8 mouse cellular contexts compared by ENCODE assay signal in the genomic region with DNA sequence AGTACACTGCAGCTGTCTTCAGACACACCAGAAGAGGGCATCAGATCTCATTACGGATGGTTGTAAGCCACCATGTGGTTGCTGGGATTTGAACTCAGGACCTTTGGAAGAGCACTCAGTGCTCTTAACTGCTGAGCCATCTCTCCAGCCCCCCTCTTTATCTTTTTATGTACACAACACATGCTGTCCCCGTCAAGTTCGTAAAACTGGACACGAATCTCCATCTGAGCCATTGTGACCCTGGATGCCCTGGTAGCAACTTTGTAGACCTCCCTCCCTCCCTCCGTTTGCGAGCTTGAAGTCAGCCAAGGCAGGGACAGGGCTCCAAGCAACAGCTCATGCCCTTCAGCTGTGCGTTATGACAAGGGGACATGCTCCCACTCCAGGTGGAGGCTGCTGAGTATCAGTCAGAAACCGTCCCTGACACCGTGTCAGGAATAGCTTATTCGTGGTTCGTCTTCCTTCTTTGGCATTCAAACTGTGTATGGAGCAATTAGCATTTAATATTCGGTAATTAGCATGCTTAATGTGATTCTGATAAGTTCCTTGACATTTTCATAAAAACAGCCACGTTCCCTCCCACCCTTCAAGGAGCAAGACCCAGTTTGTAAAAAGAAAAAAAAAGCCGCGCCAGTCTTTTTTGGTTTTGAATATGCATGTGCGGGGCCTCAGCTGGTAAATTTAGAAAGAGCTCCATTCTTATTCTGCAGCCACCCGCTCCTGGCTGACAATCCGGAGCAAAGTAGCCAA. TPM values are rescaled to one million over a fixed set of nuclear protein-coding genes. Genes with fewer than 3 reads are reported as not detected.
DNase-seq lines count a peak whose midpoint lies in the region; ATAC-seq and TF ChIP-seq lines count a peak whose summit lies in the region.

No protein-coding gene starts in this region.

- no peak overlapping the region; the same call in 1 of the 2 replicates for H3K27ac ChIP-seq in lung, postnatal 0 days (ENCODE audit: low read length)
- H3K27ac ChIP-seq in stomach, embryonic 16.5 days (ENCODE audit: low read length), result peak overlapping the region; percentile 72

- H3K27me3 ChIP-seq in erythroblast, embryonic 14.5 days (ENCODE audit: control insufficient read depth), result no peaks in the 10 kb centered on the region
- H3K27me3 ChIP-seq in lung, postnatal 0 days (replicated peaks; ENCODE audit: insufficient read depth, low read length), result no peaks in the 10 kb centered on the region
- no peaks in the 10 kb centered on the region for H3K27me3 ChIP-seq in stomach, embryonic 16.5 days (ENCODE audit: control insufficient read depth, insufficient read depth, low read length)

- H3K4me3 ChIP-seq in erythroblast, embryonic 14.5 days (replicated peaks), result peak overlapping the region; percentile 79
- H3K4me3 ChIP-seq in lung, postnatal 0 days (ENCODE audit: low read depth, low read length), result peak overlapping the region; percentile 80
- H3K4me3 ChIP-seq in stomach, embryonic 16.5 days (replicated peaks; ENCODE audit: low read length), result peak overlapping the region; percentile 94

- ATAC-seq in erythroblast, adult 5-6 weeks (replicated peaks; ENCODE audit: low FRiP score, poor library complexity, severe bottlenecking), result no peak
- no peak; the same call in 1 of the 2 replicates for ATAC-seq in lung, postnatal 0 days
- no peak for ATAC-seq in stomach, embryonic 16.5 days (ENCODE audit: insufficient read depth, low FRiP score)

- peak overlapping the region; percentile 97 for H3K4me2 ChIP-seq in lung, postnatal 0 days (replicated peaks; ENCODE audit: low read depth, low read length)
- H3K4me2 ChIP-seq in stomach, embryonic 16.5 days (ENCODE audit: low read depth, low read length), result peak overlapping the region; percentile 64

- no peak for TF ChIP-seq CTCF in lung, postnatal 0 days (IDR thresholded peaks at IDR 0.05)

- no peak for TF ChIP-seq EP300 in lung, postnatal 0 days (IDR thresholded peaks at IDR 0.05)

- intact Hi-C loops in heart, postnatal 10 days (cut with DNase I), result no loop called here

- WGBS in lung, postnatal 0 days, result 5% methylated on average over 18 of the region's 18 CpGs
- WGBS in stomach, embryonic 16.5 days, result 3% methylated on average over 18 of the region's 18 CpGs

- H3K4me1 ChIP-seq in erythroblast, embryonic 14.5 days (ENCODE audit: control insufficient read depth), result peaks cover 26% of the 10 kb centered on the region
- peaks cover 6% of the 10 kb centered on the region; the same call in 1 of the 2 replicates for H3K4me1 ChIP-seq in lung, postnatal 0 days (ENCODE audit: insufficient read depth, low read depth, low read length)
- H3K4me1 ChIP-seq in stomach, embryonic 16.5 days (ENCODE audit: control insufficient read depth, insufficient read depth, low read length), result peaks cover 10% of the 10 kb centered on the region; the same call in 1 of the 2 replicates

- H3K36me3 ChIP-seq in erythroblast, embryonic 14.5 days (ENCODE audit: control insufficient read depth), result peaks cover 28% of the 10 kb centered on the region
- 0 out of 2 replicates have a peak, but pooled peaks cover 5% of the 10 kb centered on the region for H3K36me3 ChIP-seq in lung, postnatal 0 days (ENCODE audit: insufficient read depth, low read length)
- H3K36me3 ChIP-seq in stomach, embryonic 16.5 days (ENCODE audit: control insufficient read depth, insufficient read depth, low read length), result peaks cover 15% of the 10 kb centered on the region

- peak overlapping the region; percentile 29; the same call in 1 of the 2 replicates for H3K9ac ChIP-seq in lung, postnatal 0 days (replicated peaks; ENCODE audit: low read depth)
- H3K9ac ChIP-seq in stomach, embryonic 16.5 days (ENCODE audit: low read length), result peak overlapping the region; percentile 64

- no peaks in the 10 kb centered on the region for H3K9me3 ChIP-seq in erythroblast, embryonic 14.5 days (ENCODE audit: control insufficient read depth, low read length)
- H3K9me3 ChIP-seq in lung, postnatal 0 days (ENCODE audit: low read length), result no peaks in the 10 kb centered on the region
- H3K9me3 ChIP-seq in stomach, embryonic 16.5 days (replicated peaks; ENCODE audit: control insufficient read depth, low read length), result no peaks in the 10 kb centered on the region

- DNase-seq in urinary bladder, postnatal 25 days (ENCODE audit: low spot score), result peak; percentile 32
- DNase-seq in urinary bladder, postnatal 4 days (ENCODE audit: low spot score in 2 of 2), result no peak
- peak; percentile 47 to 49 for DNase-seq in heart, postnatal 10 days
- DNase-seq in lung, postnatal 0 days (ENCODE audit: low spot score), result peak; percentile 47
- no peak for DNase-seq in adipocyte (ENCODE audit: low spot score)

RNA-seq across cellular contexts. Expression of a gene that starts 0.7 kb away (rescaled TPM):
- polyA plus RNA-seq in erythroblast, embryonic 14.5 days (2012), result 3.4 and 4.3 TPM in 2 replicates
- total RNA-seq in erythroblast, adult 5-6 weeks (2015; ENCODE audit: low replicate concordance), result 25.7 and 26.5 TPM in 2 replicates
- total RNA-seq in erythroblast, adult 5-6 weeks (2017; ENCODE audit: low replicate concordance), result 2.4 and 9.6 TPM in 2 replicates
- 10 to 100 TPM; 25.4 to 26.8 TPM for total RNA-seq in heart, postnatal 10 days (2021)
- 45.8 and 46.6 TPM in 2 replicates for polyA plus RNA-seq in lung, postnatal 0 days (2015; fragmentation: Nextera tagmentation; extraction: Ambion mirVana)
- polyA plus RNA-seq in stomach, embryonic 16.5 days (2015; fragmentation: Nextera tagmentation; extraction: Ambion mirVana), result 165 and 166 TPM in 2 replicates

RNA-seq across cellular contexts. Expression of a gene that starts 11.8 kb away (rescaled TPM):
- polyA plus RNA-seq in erythroblast, embryonic 14.5 days (2012), result 0.06 and 0.12 TPM in 2 replicates
- total RNA-seq in erythroblast, adult 5-6 weeks (2015; ENCODE audit: low replicate concordance), result not detected in 2 replicates
- 0.28 TPM in 1 of 2 replicates, not detected in the other for total RNA-seq in erythroblast, adult 5-6 weeks (2017; ENCODE audit: low replicate concordance)
- total RNA-seq in heart, postnatal 10 days (2021), result under 1 TPM; 0.29 to 0.30 TPM
- polyA plus RNA-seq in lung, postnatal 0 days (2015; fragmentation: Nextera tagmentation; extraction: Ambion mirVana), result 0.13 TPM in 1 of 2 replicates, not detected in the other
- polyA plus RNA-seq in stomach, embryonic 16.5 days (2015; fragmentation: Nextera tagmentation; extraction: Ambion mirVana), result 1.4 and 1.8 TPM in 2 replicates

RNA-seq across cellular contexts. Expression of a gene that starts 32.4 kb away (rescaled TPM):
- 2.9 and 3.1 TPM in 2 replicates for polyA plus RNA-seq in erythroblast, embryonic 14.5 days (2012)
- total RNA-seq in erythroblast, adult 5-6 weeks (2015; ENCODE audit: low replicate concordance), result 9.4 and 17.3 TPM in 2 replicates
- total RNA-seq in erythroblast, adult 5-6 weeks (2017; ENCODE audit: low replicate concordance), result 11.2 and 16.9 TPM in 2 replicates
- 10 to 100 TPM; 55.4 to 56.0 TPM for total RNA-seq in heart, postnatal 10 days (2021)
- polyA plus RNA-seq in lung, postnatal 0 days (2015; fragmentation: Nextera tagmentation; extraction: Ambion mirVana), result 33.2 and 35.9 TPM in 2 replicates
- 76.3 and 77.1 TPM in 2 replicates for polyA plus RNA-seq in stomach, embryonic 16.5 days (2015; fragmentation: Nextera tagmentation; extraction: Ambion mirVana)

RNA-seq across cellular contexts. Expression of a gene that starts 36.2 kb away (rescaled TPM):
- 2.2 and 3.0 TPM in 2 replicates for polyA plus RNA-seq in erythroblast, embryonic 14.5 days (2012)
- total RNA-seq in erythroblast, adult 5-6 weeks (2015; ENCODE audit: low replicate concordance), result 83.6 and 89.4 TPM in 2 replicates
- 112 and 199 TPM in 2 replicates for total RNA-seq in erythroblast, adult 5-6 weeks (2017; ENCODE audit: low replicate concordance)
- total RNA-seq in heart, postnatal 10 days (2021), result 100 to 1,000 TPM; 148 to 181 TPM
- polyA plus RNA-seq in lung, postnatal 0 days (2015; fragmentation: Nextera tagmentation; extraction: Ambion mirVana), result 124 and 157 TPM in 2 replicates
- polyA plus RNA-seq in stomach, embryonic 16.5 days (2015; fragmentation: Nextera tagmentation; extraction: Ambion mirVana), result 284 and 286 TPM in 2 replicates

RNA-seq across cellular contexts. Expression of a gene that starts 52.5 kb away (rescaled TPM):
- not detected in 2 replicates for polyA plus RNA-seq in erythroblast, embryonic 14.5 days (2012)
- not detected in 2 replicates for total RNA-seq in erythroblast, adult 5-6 weeks (2015; ENCODE audit: low replicate concordance)
- not detected in 2 replicates for total RNA-seq in erythroblast, adult 5-6 weeks (2017; ENCODE audit: low replicate concordance)
- total RNA-seq in heart, postnatal 10 days (2021), result 1 to 10 TPM; 4.5 to 5.0 TPM
- not detected in 2 replicates for polyA plus RNA-seq in lung, postnatal 0 days (2015; fragmentation: Nextera tagmentation; extraction: Ambion mirVana)
- polyA plus RNA-seq in stomach, embryonic 16.5 days (2015; fragmentation: Nextera tagmentation; extraction: Ambion mirVana), result 0.09 TPM in 1 of 2 replicates, not detected in the other

Comparison
In these comparisons a context has a peak if more than half of its experiments do, and no peak if none do; other contexts are left out.
1. DNase-seq: peak in urinary bladder, postnatal 25 days (single experiment), heart, postnatal 10 days (2 of 2) and lung, postnatal 0 days (single experiment); none in urinary bladder, postnatal 4 days (0 of 2) and adipocyte (single experiment).
2. Peak in every context shown above with its lines, with median percentiles within 50 percentile points of each other: H3K4me3 ChIP-seq.